Mouse (Mus musculus) adrenal gland, postnatal 10 days (tissue): ENCODE data around the gene Htr5a. TPM values are rescaled to one million over a fixed set of nuclear protein-coding genes. Genes with fewer than 3 reads are reported as not detected.

Experiments
- DNase-seq: peaks from one replicate; pipeline ENCODE4 v3.0.0; 2021; ENCODE audit warnings: mixed read lengths
- total RNA-seq, 2 experiments: library from RNA; stranded (reverse); gene quantifications; 2 replicates each; pipeline ENCODE4 v1.2.3; 2021

Gene Htr5a
- total RNA-seq, 2 experiments from 2014 or later = not detected

- DNase-seq = no peak
Observed at GRCm38 (mm10) chr5:27881261-27881660, 39.3 kb downstream of the Htr5a start.

- DNase-seq = no peak
Observed at GRCm38 (mm10) chr5:27888080-27888479, 46.1 kb downstream of the Htr5a start.

GRCm38 (mm10) chr5:27895961-27896360, 54.0 kb downstream of the Htr5a start:
- no peak for DNase-seq

DNA sequence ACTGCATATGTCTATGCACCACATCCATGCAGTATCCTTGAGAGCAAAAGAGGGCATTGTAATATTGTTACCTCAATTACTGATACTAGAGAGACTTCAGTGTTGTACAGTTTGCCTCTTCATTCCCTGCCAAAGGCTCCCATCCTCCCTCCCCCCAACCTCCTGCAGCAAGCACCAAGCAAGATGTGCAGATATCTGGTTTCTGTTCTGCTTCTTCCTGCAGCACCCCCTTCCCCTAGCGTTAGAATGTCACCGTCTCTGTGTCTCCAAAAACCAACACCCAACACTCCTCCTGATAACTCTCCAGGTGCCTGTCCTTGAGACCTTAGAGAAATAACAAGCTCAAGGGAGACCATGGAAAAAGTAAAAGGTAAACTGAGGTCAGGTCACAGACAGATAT, 57.8 kb downstream of the Htr5a start:
- no peak for DNase-seq

DNA sequence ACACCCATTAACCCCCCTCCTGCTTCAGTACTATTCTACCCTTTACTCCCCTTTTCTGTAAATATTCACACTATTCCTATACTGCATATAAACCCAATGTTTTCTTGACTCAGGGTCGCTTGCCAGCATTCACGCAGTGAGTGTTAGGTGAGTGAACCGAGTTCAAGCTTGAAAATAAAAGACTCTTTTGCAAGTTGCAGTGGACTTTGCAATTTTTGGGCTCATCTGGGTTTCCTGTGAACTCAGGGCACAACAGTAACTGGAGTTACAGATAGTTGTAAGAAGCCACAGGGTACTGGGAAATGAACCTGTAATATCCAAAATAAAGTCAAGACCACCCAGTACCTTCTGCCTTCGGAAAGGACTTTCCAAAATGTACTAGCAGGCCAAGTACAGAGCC, 58.2 kb downstream of the Htr5a start:
- no peak for DNase-seq

Other genes with a start within 250 kb of the Htr5a start
- gene Paxip1, start 50.5 kb upstream of the Htr5a start, total RNA-seq = 10 to 100 TPM; 25.7 to 30.8 TPM
- 10 to 100 TPM; 67.2 to 71.2 TPM for gene Insig1, start 229.2 kb downstream of the Htr5a start, total RNA-seq